Mouse (Mus musculus) embryonic facial prominence, embryonic 12.5 days (tissue): ENCODE measurements around the gene Cacfd1. TPM values are rescaled to one million over a fixed set of nuclear protein-coding genes. Genes with fewer than 3 reads are reported as not detected.
A peak's percentile ranks its signal among the peaks of the same experiment; 100 is the strongest.

Experiments
- ATAC-seq: fragments of 200-750 bp; cut with Nextera tagmentation; 2 replicates; pipeline ENCODE4 v1.8.0; 2017; ENCODE audit not compliant: insufficient number of reproducible peaks, insufficient read depth, low FRiP score, low TSS enrichment
- H3K27ac ChIP-seq: fragments of 300-500 bp; sonication (generic); 2 replicates; pipeline ENCODE4 v1.5.1; 2016; ENCODE audit warnings: mild to moderate bottlenecking
- H3K27me3 ChIP-seq: fragments of 300-500 bp; sonication (generic); 2 replicates; pipeline ENCODE4 v1.6.1; 2016; ENCODE audit warnings: mild to moderate bottlenecking, moderate library complexity
- H3K36me3 ChIP-seq: fragments of 300-500 bp; sonication (generic); 2 replicates; pipeline ENCODE4 v1.6.1; 2016; ENCODE audit warnings: mild to moderate bottlenecking
- H3K4me1 ChIP-seq: fragments of 300-500 bp; sonication (generic); 2 replicates; pipeline ENCODE4 v1.6.1; 2016
- H3K4me2 ChIP-seq: fragments of 300-500 bp; sonication (generic); replicated peaks from 2 replicates; pipeline ENCODE4 v1.6.1; 2016; ENCODE audit warnings: mild to moderate bottlenecking, moderate library complexity
- H3K4me3 ChIP-seq: fragments of 300-500 bp; sonication (generic); 2 replicates; pipeline ENCODE4 v1.5.1; 2016; ENCODE audit warnings: mild to moderate bottlenecking
- H3K9ac ChIP-seq: fragments of 300-500 bp; sonication (generic); 2 replicates; pipeline ENCODE4 v1.6.1; 2016; ENCODE audit warnings: mild to moderate bottlenecking, moderate library complexity
- H3K9me3 ChIP-seq: fragments of 300-500 bp; sonication (generic); 2 replicates; pipeline ENCODE4 v1.6.1; 2016; ENCODE audit warnings: mild to moderate bottlenecking, moderate library complexity
- WGBS: fragments of 180-500 bp; shearing (Covaris S2); methylation state at CpG from one replicate; pipeline ENCODE4 v1.1.7; 2016; 5-methylcytosine and 5-hydroxymethylcytosine counted together
- polyA plus RNA-seq: library from polyadenylated mRNA; unstranded; fragments of >200 nt; fragmentation: Nextera tagmentation; extraction: Ambion mirVana; gene quantifications from 2 replicates; pipeline ENCODE4 v1.2.1, GENCODE M21; 2016

Gene Cacfd1
- polyA plus RNA-seq = 94.1 and 96.9 TPM in 2 replicates

DNA sequence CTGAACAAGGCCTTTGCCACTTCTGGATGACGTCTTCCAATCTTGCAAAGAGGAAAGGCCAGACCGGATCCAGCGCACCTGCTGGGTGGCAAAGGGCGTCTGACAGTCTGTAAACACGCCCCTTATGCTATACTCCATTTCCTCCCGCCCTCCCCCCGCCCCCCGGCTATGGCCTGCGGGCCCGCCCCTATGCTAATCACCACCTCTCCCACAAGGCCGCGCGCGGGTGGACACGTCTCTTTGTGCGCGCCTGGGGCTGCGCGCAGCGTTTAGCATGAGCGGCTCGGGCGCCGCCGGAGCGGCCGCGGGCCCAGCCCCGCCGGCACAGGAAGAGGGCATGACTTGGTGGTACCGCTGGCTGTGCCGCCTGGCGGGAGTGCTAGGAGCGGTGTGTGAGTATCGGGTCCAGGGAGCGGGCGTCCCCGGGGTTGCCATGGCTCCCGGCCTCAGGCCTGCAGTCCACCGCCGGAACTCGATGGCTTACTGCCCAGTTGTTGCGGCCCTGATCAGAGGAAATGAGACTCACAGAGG lies at the start of gene Cacfd1:
Gene Cacfd1 (plus strand): TSS at position 213 of the 531 bp plus-strand sequence.
- under 1% methylated on average over 41 of the region's 43 CpGs for WGBS
- H3K4me2 ChIP-seq = peak within 1 kb of the TSS; percentile 81
- no peaks in the 10 kb centered on the region for H3K9me3 ChIP-seq
- H3K27me3 ChIP-seq = no peaks in the 10 kb centered on the region
- ATAC-seq = peak; percentile 91
- H3K4me1 ChIP-seq = peaks cover 21% of the 10 kb centered on the region
- H3K27ac ChIP-seq = peak within 1 kb of the TSS; percentile 78
- peak within 1 kb of the TSS; percentile 91 for H3K9ac ChIP-seq
- H3K36me3 ChIP-seq = peaks cover 15% of the 10 kb centered on the region
- H3K4me3 ChIP-seq = peak within 1 kb of the TSS; percentile 82

DNA sequence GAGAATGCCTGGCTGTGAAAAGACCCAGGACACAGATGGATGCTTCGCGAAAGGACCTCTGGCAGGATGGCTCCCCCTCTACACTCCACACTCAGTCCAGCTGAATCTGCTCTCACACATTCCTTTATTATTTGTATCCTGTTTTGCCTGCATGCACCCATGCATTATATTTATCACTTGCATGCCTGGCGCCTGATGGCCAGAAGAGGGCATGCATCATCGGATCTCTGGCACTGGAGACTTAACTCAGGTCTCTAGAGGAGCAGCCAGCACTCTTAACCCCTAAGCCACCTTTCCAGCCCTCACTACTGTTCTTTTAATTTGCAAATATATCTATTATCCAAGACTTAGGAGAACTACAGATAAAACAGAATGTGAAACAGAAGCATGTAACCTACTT lies 49.0 kb upstream of the Cacfd1 start:
- Histone ChIP-seq H3K4me2 (no peak overlapping the region), H3K27me3 (no peaks in the 10 kb centered on the region), H3K27ac (no peak overlapping the region), H3K4me1 (peaks cover 19% of the 10 kb centered on the region), H3K9ac (no peak overlapping the region), H3K36me3 (peaks cover 60% of the 10 kb centered on the region), H3K4me3 (no peak overlapping the region), H3K9me3 (no peaks in the 10 kb centered on the region)
- 79% methylated on average over 4 of the region's 4 CpGs for WGBS
- ATAC-seq = no peak

DNA sequence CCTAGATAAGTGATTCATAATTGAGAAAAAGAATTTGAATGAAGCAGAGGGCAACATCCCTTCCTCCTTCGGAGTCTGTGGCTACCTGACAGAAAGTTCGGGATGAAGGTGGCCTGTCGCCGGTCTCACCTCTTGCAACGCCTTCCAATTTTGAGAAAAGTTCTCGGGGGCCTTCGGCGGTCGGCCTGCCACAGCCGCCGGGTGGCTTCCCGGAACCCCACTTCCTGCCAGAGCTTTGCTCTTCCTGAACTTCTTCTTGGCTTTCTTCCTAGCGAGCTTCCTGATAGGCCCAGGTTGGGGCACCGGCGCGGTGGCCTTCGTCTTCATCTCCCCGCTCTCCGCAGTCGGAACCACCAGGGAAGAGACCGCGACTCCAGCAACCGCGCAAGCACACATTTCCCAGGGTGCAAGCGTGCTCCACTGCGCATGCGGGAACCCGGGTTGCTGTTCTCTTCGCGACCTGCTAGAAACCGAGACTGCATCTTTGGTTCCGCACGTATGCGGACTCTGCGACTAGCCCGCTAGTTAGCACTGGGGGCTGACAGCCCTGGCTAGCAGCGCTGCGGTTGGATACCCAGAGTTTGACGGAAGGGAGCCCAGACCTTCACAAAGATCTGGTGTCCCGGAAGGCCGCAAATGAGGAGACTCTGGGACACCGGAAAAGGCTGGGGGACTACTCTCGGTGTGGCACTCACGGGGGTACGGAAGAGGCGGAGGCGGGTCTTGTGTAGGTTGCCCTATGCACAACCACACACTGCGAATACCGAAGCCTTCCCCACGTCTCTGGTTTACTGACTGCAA lies 45.6 kb upstream of the Cacfd1 start, which contains the start of gene Rexo4:
Gene Rexo4 (minus strand): TSS at position 464 of the 801 bp plus-strand sequence.
- H3K9ac ChIP-seq = peak within 1 kb of the TSS; percentile 79
- H3K27ac ChIP-seq = peak within 1 kb of the TSS; percentile 97
- peak; percentile 94 for ATAC-seq
- H3K9me3 ChIP-seq = no peaks in the 10 kb centered on the region
- peak within 1 kb of the TSS; percentile 80 for H3K4me3 ChIP-seq
- WGBS = under 1% methylated on average over 50 of the region's 50 CpGs
- H3K4me1 ChIP-seq = peaks cover 19% of the 10 kb centered on the region
- H3K36me3 ChIP-seq = peaks cover 29% of the 10 kb centered on the region
- H3K4me2 ChIP-seq = peak within 1 kb of the TSS; percentile 82
- H3K27me3 ChIP-seq = no peaks in the 10 kb centered on the region

DNA sequence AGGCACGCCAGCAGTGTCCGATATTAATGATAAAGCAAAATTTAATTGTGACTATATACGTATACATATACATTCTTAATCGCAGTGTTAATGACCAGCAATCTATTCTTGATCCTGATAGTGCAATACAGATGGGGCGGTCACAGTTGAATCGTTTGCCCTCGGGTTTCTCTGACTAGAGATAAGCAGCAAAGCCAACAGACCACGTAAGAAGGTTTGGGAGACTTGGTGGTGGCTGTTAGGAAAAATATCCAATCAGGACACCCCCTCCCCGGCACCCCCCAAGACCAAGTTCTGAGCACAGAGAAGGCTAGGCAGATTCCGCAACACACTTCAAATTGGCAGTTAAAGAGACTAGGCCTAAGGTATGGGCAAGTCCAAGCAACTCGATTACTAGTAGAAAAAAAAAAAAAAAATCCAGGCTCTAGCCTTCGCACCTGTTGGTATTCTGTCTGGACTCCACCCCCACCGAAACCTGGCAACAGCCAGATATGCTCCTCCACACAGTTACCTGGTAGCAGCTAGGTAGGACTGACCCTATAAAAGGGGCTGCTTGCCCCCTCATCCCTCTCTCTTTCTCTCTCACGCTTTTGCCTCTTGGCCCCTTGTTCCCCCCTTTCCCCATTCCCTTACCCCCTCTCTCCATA lies 44.9 kb upstream of the Cacfd1 start:
- Histone ChIP-seq H3K27me3 (no peaks in the 10 kb centered on the region), H3K4me3 (peak overlapping the region; percentile 80), H3K4me2 (peak overlapping the region; percentile 82), H3K9me3 (no peaks in the 10 kb centered on the region), H3K9ac (peak overlapping the region; percentile 79), H3K4me1 (peaks cover 19% of the 10 kb centered on the region), H3K27ac (peak overlapping the region; percentile 97), H3K36me3 (peaks cover 24% of the 10 kb centered on the region)
- 18% methylated on average over 14 of the region's 14 CpGs for WGBS
- ATAC-seq = no peak

GRCm38 (mm10) chr2:26967262-26967661 lies 42.5 kb upstream of the Cacfd1 start:
- Histone ChIP-seq H3K27me3 (0 out of 2 replicates have a peak, but pooled peaks cover 4% of the 10 kb centered on the region), H3K36me3 (0 out of 2 replicates have a peak, but pooled peaks cover 2% of the 10 kb centered on the region), H3K4me1 (peaks cover 13% of the 10 kb centered on the region), H3K9ac (no peak overlapping the region), H3K4me2 (no peak overlapping the region), H3K9me3 (no peaks in the 10 kb centered on the region), H3K4me3 (no peak overlapping the region), H3K27ac (no peak overlapping the region)
- 77% methylated on average over 2 of the region's 2 CpGs for WGBS
- ATAC-seq = no peak

DNA sequence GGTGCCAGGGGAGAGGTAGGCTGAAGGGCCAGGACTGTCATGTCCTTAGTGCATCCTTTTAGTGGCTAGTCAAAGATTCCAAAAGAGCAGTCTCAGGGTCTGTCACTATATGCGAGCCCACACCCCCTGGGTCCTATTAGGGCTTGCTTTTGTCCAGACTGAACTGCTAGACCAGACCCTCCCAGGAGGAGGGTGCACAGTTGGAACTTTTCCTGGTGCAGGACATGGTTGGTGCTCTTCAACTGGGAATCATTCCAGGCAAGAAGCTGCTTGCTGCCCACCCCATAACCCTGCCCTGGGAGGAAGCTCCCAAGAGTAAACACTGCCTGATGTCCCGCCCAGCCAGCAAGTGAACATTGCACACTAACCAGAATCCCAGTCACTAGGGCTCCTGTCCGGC lies 36.6 kb upstream of the Cacfd1 start, which contains the start of gene Adamts13:
Gene Adamts13 (plus strand): TSS at position 301 of the 400 bp plus-strand sequence.
- ATAC-seq = no peak
- no peaks in the 10 kb centered on the region for H3K4me1 ChIP-seq
- no peak within 1 kb of the TSS for H3K4me2 ChIP-seq
- 74% methylated on average over 3 of the region's 3 CpGs for WGBS
- H3K9ac ChIP-seq = no peak within 1 kb of the TSS
- H3K9me3 ChIP-seq = no peaks in the 10 kb centered on the region
- no peaks in the 10 kb centered on the region for H3K36me3 ChIP-seq
- H3K4me3 ChIP-seq = no peak within 1 kb of the TSS
- 0 out of 2 replicates have a peak, but pooled peaks cover 9% of the 10 kb centered on the region for H3K27me3 ChIP-seq
- no peak within 1 kb of the TSS for H3K27ac ChIP-seq

GRCm38 (mm10) chr2:26973960-26974359 lies 35.8 kb upstream of the Cacfd1 start:
- no peaks in the 10 kb centered on the region for H3K4me1 ChIP-seq
- H3K9me3 ChIP-seq = no peaks in the 10 kb centered on the region
- 0 out of 2 replicates have a peak, but pooled peaks cover 9% of the 10 kb centered on the region for H3K27me3 ChIP-seq
- H3K36me3 ChIP-seq = no peaks in the 10 kb centered on the region
- no peak overlapping the region for H3K4me3 ChIP-seq
- no peak overlapping the region for H3K4me2 ChIP-seq
- no peak overlapping the region for H3K27ac ChIP-seq
- 44% methylated on average over 4 of the region's 4 CpGs for WGBS
- no peak overlapping the region for H3K9ac ChIP-seq
- no peak for ATAC-seq

DNA sequence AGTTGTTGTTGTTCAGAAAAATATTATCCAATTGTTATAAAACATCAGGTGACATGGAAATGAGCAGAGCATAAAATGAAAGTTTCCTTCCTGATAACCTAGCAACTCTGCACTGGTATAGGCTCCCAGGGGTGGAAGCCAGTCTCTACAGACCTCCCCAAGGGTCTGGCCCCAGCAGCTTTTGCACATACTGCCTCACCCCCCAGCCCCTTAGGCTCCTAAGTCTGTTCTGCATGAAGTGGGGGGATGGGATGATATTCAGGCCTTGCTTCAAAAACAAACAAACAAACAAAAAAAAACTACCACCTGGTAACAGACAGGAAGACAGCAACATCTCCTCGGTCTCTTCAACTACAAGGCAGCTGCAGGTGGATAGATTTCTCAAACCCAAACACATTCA lies 29.4 kb upstream of the Cacfd1 start:
- ATAC-seq = no peak
- WGBS = 59% methylated on average over 1 of the region's 1 CpGs
- no peaks in the 10 kb centered on the region for H3K4me1 ChIP-seq

GRCm38 (mm10) chr2:26984179-26984578 lies 25.5 kb upstream of the Cacfd1 start:
- no peaks in the 10 kb centered on the region for H3K36me3 ChIP-seq
- no peaks in the 10 kb centered on the region for H3K9me3 ChIP-seq
- WGBS = 62% methylated on average over 2 of the region's 2 CpGs
- H3K4me1 ChIP-seq = no peaks in the 10 kb centered on the region
- H3K27me3 ChIP-seq = no peaks in the 10 kb centered on the region
- H3K4me3 ChIP-seq = no peak overlapping the region
- H3K4me2 ChIP-seq = no peak overlapping the region
- no peak overlapping the region for H3K27ac ChIP-seq
- no peak overlapping the region for H3K9ac ChIP-seq
- ATAC-seq = no peak

More for the DNA sequence above, 29.4 kb upstream of the Cacfd1 start:
- H3K27me3 ChIP-seq = no peaks in the 10 kb centered on the region
- no peak overlapping the region for H3K4me3 ChIP-seq
- H3K4me2 ChIP-seq = no peak overlapping the region
- H3K36me3 ChIP-seq = no peaks in the 10 kb centered on the region
- H3K27ac ChIP-seq = no peak overlapping the region
- H3K9ac ChIP-seq = no peak overlapping the region
- no peaks in the 10 kb centered on the region for H3K9me3 ChIP-seq

DNA sequence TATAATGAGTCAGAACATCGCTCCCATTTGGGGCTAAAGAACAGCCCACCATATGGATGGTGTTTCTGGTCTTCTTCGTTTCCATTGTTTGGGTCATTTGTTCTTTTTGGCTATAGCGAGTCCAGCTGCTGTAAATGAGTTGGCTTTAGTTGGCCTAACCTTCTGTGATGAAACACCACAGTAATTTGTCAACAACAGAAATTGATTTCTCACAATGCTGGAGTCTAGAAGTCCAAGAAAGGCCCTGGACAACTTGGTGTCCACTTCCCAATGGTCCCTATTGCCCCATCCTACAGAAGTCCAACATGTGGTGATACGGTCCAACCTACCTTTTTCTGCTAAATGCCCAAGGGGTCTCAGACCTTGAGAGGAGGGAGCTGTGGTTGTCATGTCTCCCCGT lies 25.1 kb upstream of the Cacfd1 start:
- Histone ChIP-seq H3K4me1 (no peaks in the 10 kb centered on the region), H3K4me3 (no peak overlapping the region), H3K27me3 (no peaks in the 10 kb centered on the region), H3K36me3 (no peaks in the 10 kb centered on the region), H3K9ac (no peak overlapping the region), H3K27ac (no peak overlapping the region), H3K4me2 (no peak overlapping the region), H3K9me3 (no peaks in the 10 kb centered on the region)
- 85% methylated on average over 5 of the region's 5 CpGs for WGBS
- ATAC-seq = no peak

DNA sequence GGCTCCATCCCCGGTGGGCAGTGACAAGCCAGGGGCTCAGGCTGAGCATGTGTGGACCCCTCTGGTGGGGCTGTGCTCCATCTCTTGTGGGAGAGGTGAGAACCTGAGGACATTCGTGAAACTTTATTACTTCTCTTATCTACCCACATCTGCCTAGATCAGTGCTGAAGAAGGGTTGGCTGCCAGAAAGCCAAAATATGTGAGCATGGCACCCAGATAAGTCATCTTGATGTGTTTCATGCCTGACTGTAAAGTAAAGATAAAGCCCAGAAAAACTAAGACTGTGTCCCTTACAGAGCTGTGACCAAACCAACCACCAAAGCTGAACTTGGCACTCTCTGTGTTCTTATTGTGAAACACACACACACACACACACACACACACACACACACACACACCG lies 15.8 kb upstream of the Cacfd1 start:
- Histone ChIP-seq H3K9ac (no peak overlapping the region), H3K9me3 (no peaks in the 10 kb centered on the region), H3K4me3 (no peak overlapping the region), H3K27me3 (no peaks in the 10 kb centered on the region), H3K4me2 (no peak overlapping the region), H3K27ac (no peak overlapping the region), H3K36me3 (no peaks in the 10 kb centered on the region), H3K4me1 (no peaks in the 10 kb centered on the region)
- WGBS = 74% methylated on average over 3 of the region's 3 CpGs
- no peak for ATAC-seq
